Mouse (Mus musculus) T-cell, adult 2 months (primary cell): ENCODE data around the gene Dnm2.

Source experiments
- DNase-seq: peaks from one replicate; pipeline ENCODE4 v3.0.0; 2022; ENCODE audit warnings: low spot score

Gene Dnm2

GRCm38 (mm10) chr9:21424631-21425555, at the start of gene Dnm2:
Dnm2 (plus strand) TSS chr9:21424908.
- DNase-seq = peak; percentile 99

GRCm38 (mm10) chr9:21379195-21379594, 45.5 kb upstream of the Dnm2 start:
- peak; percentile 43 for DNase-seq

GRCm38 (mm10) chr9:21380868-21381267, 43.8 kb upstream of the Dnm2 start:
- no peak for DNase-seq

GRCm38 (mm10) chr9:21383966-21384365, 40.7 kb upstream of the Dnm2 start:
- DNase-seq = no peak

GRCm38 (mm10) chr9:21392646-21393175, 32.0 kb upstream of the Dnm2 start:
- no peak for DNase-seq

GRCm38 (mm10) chr9:21395692-21396091, 29.0 kb upstream of the Dnm2 start:
- no peak for DNase-seq

GRCm38 (mm10) chr9:21397170-21397569, 27.5 kb upstream of the Dnm2 start:
- no peak for DNase-seq

GRCm38 (mm10) chr9:21401042-21401441, 23.7 kb upstream of the Dnm2 start:
- DNase-seq = no peak

GRCm38 (mm10) chr9:21402764-21403253, 21.9 kb upstream of the Dnm2 start:
- DNase-seq = no peak

GRCm38 (mm10) chr9:21403745-21404144, 21.0 kb upstream of the Dnm2 start:
- DNase-seq = no peak

- no peak for DNase-seq
Observed at GRCm38 (mm10) chr9:21405525-21405924, 19.2 kb upstream of the Dnm2 start.

GRCm38 (mm10) chr9:21407951-21408350, 16.8 kb upstream of the Dnm2 start:
- no peak for DNase-seq

- DNase-seq = no peak
Observed at GRCm38 (mm10) chr9:21408624-21409023, 16.1 kb upstream of the Dnm2 start.

- peak; percentile 78 for DNase-seq
Observed at GRCm38 (mm10) chr9:21409592-21410317, 15.0 kb upstream of the Dnm2 start.

- DNase-seq = peak; percentile 86
Observed at GRCm38 (mm10) chr9:21411669-21412550, 12.8 kb upstream of the Dnm2 start, which contains the start of gene Qtrt1. Qtrt1 (plus strand) TSS chr9:21411837.

GRCm38 (mm10) chr9:21417866-21418265, 6.8 kb upstream of the Dnm2 start:
- DNase-seq = no peak

GRCm38 (mm10) chr9:21419646-21420045, 5.1 kb upstream of the Dnm2 start:
- peak; percentile 47 for DNase-seq

- no peak for DNase-seq
Observed at GRCm38 (mm10) chr9:21425556-21425945, 843 bp downstream of the Dnm2 start.

GRCm38 (mm10) chr9:21426013-21426412, 1.3 kb downstream of the Dnm2 start:
- no peak for DNase-seq

- DNase-seq = no peak
Observed at GRCm38 (mm10) chr9:21426525-21426924, 1.8 kb downstream of the Dnm2 start.

GRCm38 (mm10) chr9:21427773-21428172, 3.1 kb downstream of the Dnm2 start:
- DNase-seq = no peak

- no peak for DNase-seq
Observed at GRCm38 (mm10) chr9:21428178-21428577, 3.5 kb downstream of the Dnm2 start.
